Mouse (Mus musculus) cerebellum, adult 2 months (tissue): ENCODE data around the gene Wdr45.
"Not testable (repeated sequence)": the region's sequence is repeated elsewhere in the genome, so short reads cannot be mapped to it uniquely, and the experiment has no call there.

Experiments used
- CTCF ChIP-seq: fragments of 200-500 bp; IDR thresholded peaks from 2 replicates; pipeline ENCODE4 v1.5.1; 2011; ENCODE audit warnings: low read depth, mild to moderate bottlenecking, control low read depth, low read length, moderate library complexity, borderline replicate concordance; ENCODE audit not compliant: insufficient read depth
- POLR2A ChIP-seq: fragments of 200-500 bp; IDR thresholded peaks from 2 replicates; pipeline ENCODE4 v1.6.1; 2011; ENCODE audit warnings: low read length, control low read depth, borderline replicate concordance; ENCODE audit not compliant: insufficient read depth

- TF ChIP-seq CTCF, POLR2A: not testable (repeated sequence)
Observed at GRCm38 (mm10) chrX:7713764-7714134, 384 bp upstream of the Wdr45 start.
